Mouse (Mus musculus) kidney, embryonic 14.5 days (tissue): ENCODE measurements around the gene Nek7. TPM values are rescaled to one million over a fixed set of nuclear protein-coding genes. Genes with fewer than 3 reads are reported as not detected.

Experiments
- ATAC-seq: fragments of 200-750 bp; cut with Nextera tagmentation; 2 replicates; pipeline ENCODE4 v1.8.0; 2017; ENCODE audit warnings: moderate number of reproducible peaks, mild to moderate bottlenecking, moderate TSS enrichment, moderate library complexity; ENCODE audit not compliant: low FRiP score, low TSS enrichment
- H3K27ac ChIP-seq: fragments of 300-500 bp; sonication (generic); 2 replicates; pipeline ENCODE4 v1.5.1; 2014; ENCODE audit warnings: low read depth, mild to moderate bottlenecking, low read length, moderate library complexity, mixed read lengths
- H3K27me3 ChIP-seq: fragments of 300-500 bp; sonication (generic); 2 replicates; pipeline ENCODE4 v1.6.1; 2014; ENCODE audit warnings: mild to moderate bottlenecking, low read length; ENCODE audit not compliant: control insufficient read depth, insufficient read depth
- H3K36me3 ChIP-seq: fragments of 300-500 bp; sonication (generic); 2 replicates; pipeline ENCODE4 v1.6.1; 2014; ENCODE audit warnings: low read length, mixed read lengths; ENCODE audit not compliant: control insufficient read depth, insufficient read depth
- H3K4me1 ChIP-seq: fragments of 300-500 bp; sonication (generic); 2 replicates; pipeline ENCODE4 v1.6.1; 2014; ENCODE audit warnings: low read length, mixed read lengths; ENCODE audit not compliant: control insufficient read depth, insufficient read depth
- H3K4me2 ChIP-seq: fragments of 300-500 bp; sonication (generic); replicated peaks from 2 replicates; pipeline ENCODE4 v1.6.1; 2014; ENCODE audit warnings: low read depth, mild to moderate bottlenecking, low read length
- H3K4me3 ChIP-seq: fragments of 300-500 bp; sonication (generic); 2 replicates; pipeline ENCODE4 v1.5.1; 2014; ENCODE audit warnings: mild to moderate bottlenecking, low read length
- H3K9ac ChIP-seq: fragments of 300-500 bp; sonication (generic); 2 replicates; pipeline ENCODE4 v1.6.1; 2014; ENCODE audit warnings: low read depth, mild to moderate bottlenecking, low read length, moderate library complexity
- H3K9me3 ChIP-seq: fragments of 300-500 bp; sonication (generic); 2 replicates; pipeline ENCODE4 v1.6.1; 2016; ENCODE audit warnings: low read length; ENCODE audit not compliant: control insufficient read depth
- WGBS: fragments of 180-500 bp; shearing (Covaris S2); extraction: QIAGEN DNeasy Blood & Tissue Kit; methylation state at CpG from one replicate; pipeline ENCODE4 v1.1.7; 2014; 5-methylcytosine and 5-hydroxymethylcytosine counted together
- polyA plus RNA-seq: library from polyadenylated mRNA; unstranded; fragments of >200 nt; fragmentation: Nextera tagmentation; extraction: Ambion mirVana; gene quantifications from 2 replicates; pipeline ENCODE4 v1.2.1, GENCODE M21; 2014

Nek7 gene
- polyA plus RNA-seq, 1 experiment from 2014 or later: 46.4 TPM

- H3K36me3 ChIP-seq: no peaks in the 10 kb centered on the region
- no peaks in the 10 kb centered on the region for H3K9me3 ChIP-seq
- H3K9ac ChIP-seq: no peak overlapping the region
- no peak overlapping the region for H3K4me3 ChIP-seq
- ATAC-seq: no peak
- no peak overlapping the region for H3K4me2 ChIP-seq
- no peaks in the 10 kb centered on the region for H3K27me3 ChIP-seq
- no peaks in the 10 kb centered on the region for H3K4me1 ChIP-seq
- WGBS: 94% methylated on average over 1 of the region's 1 CpGs
- no peak overlapping the region for H3K27ac ChIP-seq
Measured at GRCm38 (mm10) chr1:138446846-138447245, 173.1 kb downstream of the Nek7 start.

Other genes starting within 250 kb of the Nek7 start
- 0.07 TPM in 1 of 2 replicates, not detected in the other for gene Lhx9, start 228.4 kb upstream of the Nek7 start, polyA plus RNA-seq
- 47.8 and 58.4 TPM in 2 replicates for gene 2310009B15Rik, start 236.7 kb upstream of the Nek7 start, polyA plus RNA-seq